Mouse (Mus musculus) liver, embryonic 14.5 days (tissue): Measurements from ENCODE around the gene Arnt2.

Source experiments
- CTCF ChIP-seq: IDR thresholded peaks from 2 replicates; pipeline ENCODE4 v1.5.1; 2016; ENCODE audit warnings: antibody characterized with exemption, low read depth, control low read depth
- EP300 ChIP-seq: IDR thresholded peaks from 2 replicates; pipeline ENCODE4 v1.6.1; 2016; ENCODE audit warnings: antibody characterized with exemption, low read depth

GRCm38 (mm10) chr7:84307329-84307925 lies 102.5 kb downstream of the Arnt2 start:
- TF ChIP-seq CTCF, result no peak
- no peak for TF ChIP-seq EP300
